Mouse (Mus musculus): Measurements from ENCODE around the gene Gm10638. TPM values are rescaled to one million over a fixed set of nuclear protein-coding genes. Genes with fewer than 3 reads are reported as not detected.

The Gm10638 gene
- 0.94 TPM for polyA plus RNA-seq (2012; fragmentation: generic; extraction: Trizol)
- long read RNA-seq, experiment 1: 0 reads
- long read RNA-seq, experiment 2: 0 reads

- H3ac ChIP-seq (ENCODE audit: control insufficient read depth, insufficient read length, low read depth): peak within 1 kb of the TSS; percentile 95
- no peak for TF ChIP-seq CTCF (IDR thresholded peaks at IDR 0.05; ENCODE audit: control insufficient read depth, insufficient read depth, insufficient read length)
- no peak for TF ChIP-seq MYOD1 (IDR thresholded peaks at IDR 0.05; ENCODE audit: control insufficient read depth, insufficient read length, low read depth)
- TF ChIP-seq FOSL1 (IDR thresholded peaks at IDR 0.05; ENCODE audit: insufficient read depth, low read length, poor library complexity, severe bottlenecking): no peak
- TF ChIP-seq USF1 (IDR thresholded peaks at IDR 0.05; ENCODE audit: low read depth): no peak
- no peak for TF ChIP-seq MYOG (IDR thresholded peaks at IDR 0.05; ENCODE audit: control insufficient read depth, extremely low read depth, insufficient read length)
- TF ChIP-seq CEBPB (IDR thresholded peaks at IDR 0.05; ENCODE audit: low read depth): no peak
- no peak for TF ChIP-seq MAX (IDR thresholded peaks at IDR 0.05)
- H3K79me3 ChIP-seq (ENCODE audit: low read depth): peaks cover 48% of the 10 kb centered on the region
- H3K79me2 ChIP-seq (ENCODE audit: control insufficient read depth, insufficient read depth): peaks cover 53% of the 10 kb centered on the region
- peak within 1 kb of the TSS; percentile 71 for H3K4me3 ChIP-seq (ENCODE audit: insufficient read depth, poor library complexity, severe bottlenecking)
- H3K27me3 ChIP-seq (ENCODE audit: control insufficient read depth, insufficient read depth, insufficient read length): no peaks in the 10 kb centered on the region
- H3K36me3 ChIP-seq (ENCODE audit: control insufficient read depth, insufficient read depth): no peaks in the 10 kb centered on the region
Observed at GRCm38 (mm10) chr8:86745221-86745934, at the start of gene Gm10638, which contains the start of gene Siah1a. Gene Gm10638, plus strand, starts transcription at chr8:86745699. Gene Siah1a, minus strand, starts transcription at chr8:86745934.

- H3K27me3 ChIP-seq (ENCODE audit: control insufficient read depth, insufficient read depth, insufficient read length): no peaks in the 10 kb centered on the region
- TF ChIP-seq MYOG (IDR thresholded peaks at IDR 0.05; ENCODE audit: control insufficient read depth, extremely low read depth, insufficient read length) (no peak), MAX (IDR thresholded peaks at IDR 0.05) (no peak), MYOD1 (IDR thresholded peaks at IDR 0.05; ENCODE audit: control insufficient read depth, insufficient read length, low read depth) (no peak), CEBPB (IDR thresholded peaks at IDR 0.05; ENCODE audit: low read depth) (no peak), CTCF (IDR thresholded peaks at IDR 0.05; ENCODE audit: control insufficient read depth, insufficient read depth, insufficient read length) (no peak), USF1 (IDR thresholded peaks at IDR 0.05; ENCODE audit: low read depth) (no peak), FOSL1 (IDR thresholded peaks at IDR 0.05; ENCODE audit: insufficient read depth, low read length, poor library complexity, severe bottlenecking) (no peak)
- H3K79me2 ChIP-seq (ENCODE audit: control insufficient read depth, insufficient read depth): no peaks in the 10 kb centered on the region
- H3K4me3 ChIP-seq (ENCODE audit: insufficient read depth, poor library complexity, severe bottlenecking): no peak overlapping the region
- H3K36me3 ChIP-seq (ENCODE audit: control insufficient read depth, insufficient read depth): no peaks in the 10 kb centered on the region
- H3K79me3 ChIP-seq (ENCODE audit: low read depth): no peaks in the 10 kb centered on the region
- no peak overlapping the region for H3ac ChIP-seq (ENCODE audit: control insufficient read depth, insufficient read length, low read depth)
Observed at GRCm38 (mm10) chr8:86695703-86696102, 49.8 kb upstream of the Gm10638 start.

GRCm38 (mm10) chr8:86698811-86699421 lies 46.6 kb upstream of the Gm10638 start:
- Histone ChIP-seq H3K79me3 (ENCODE audit: low read depth) (no peaks in the 10 kb centered on the region), H3K79me2 (ENCODE audit: control insufficient read depth, insufficient read depth) (no peaks in the 10 kb centered on the region), H3ac (ENCODE audit: control insufficient read depth, insufficient read length, low read depth) (no peak overlapping the region), H3K27me3 (ENCODE audit: control insufficient read depth, insufficient read depth, insufficient read length) (no peaks in the 10 kb centered on the region), H3K4me3 (ENCODE audit: insufficient read depth, poor library complexity, severe bottlenecking) (no peak overlapping the region), H3K36me3 (ENCODE audit: control insufficient read depth, insufficient read depth) (no peaks in the 10 kb centered on the region)
- TF ChIP-seq MYOD1 (IDR thresholded peaks at IDR 0.05; ENCODE audit: control insufficient read depth, insufficient read length, low read depth): no peak
- no peak for TF ChIP-seq USF1 (IDR thresholded peaks at IDR 0.05; ENCODE audit: low read depth)
- no peak for TF ChIP-seq CEBPB (IDR thresholded peaks at IDR 0.05; ENCODE audit: low read depth)
- TF ChIP-seq MAX (IDR thresholded peaks at IDR 0.05): no peak
- TF ChIP-seq FOSL1 (IDR thresholded peaks at IDR 0.05; ENCODE audit: insufficient read depth, low read length, poor library complexity, severe bottlenecking): no peak
- TF ChIP-seq MYOG (IDR thresholded peaks at IDR 0.05; ENCODE audit: control insufficient read depth, extremely low read depth, insufficient read length): no peak
- no peak for TF ChIP-seq CTCF (IDR thresholded peaks at IDR 0.05; ENCODE audit: control insufficient read depth, insufficient read depth, insufficient read length)

DNA sequence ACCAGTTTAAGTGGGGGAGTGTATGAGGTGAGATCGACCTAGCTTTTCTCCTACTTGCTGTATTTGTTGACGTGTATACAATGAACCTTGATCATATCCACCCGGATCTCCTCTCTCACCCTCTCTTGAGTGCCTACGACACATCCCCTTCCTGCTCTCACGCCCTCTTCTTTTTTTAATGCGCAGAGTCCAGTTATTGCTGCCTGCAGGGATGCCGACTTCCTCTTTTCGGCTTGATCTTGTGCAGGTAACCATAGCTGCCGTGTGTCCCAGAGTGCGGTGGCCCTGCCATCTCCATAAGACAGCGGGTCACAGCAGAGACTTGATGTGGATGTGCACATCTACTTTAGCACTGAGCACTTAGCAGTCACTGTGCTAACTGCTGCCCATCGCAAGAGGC lies 46.0 kb upstream of the Gm10638 start:
- Histone ChIP-seq H3K36me3 (ENCODE audit: control insufficient read depth, insufficient read depth) (no peaks in the 10 kb centered on the region), H3K4me3 (ENCODE audit: insufficient read depth, poor library complexity, severe bottlenecking) (no peak overlapping the region), H3K27me3 (ENCODE audit: control insufficient read depth, insufficient read depth, insufficient read length) (no peaks in the 10 kb centered on the region), H3ac (ENCODE audit: control insufficient read depth, insufficient read length, low read depth) (no peak overlapping the region), H3K79me3 (ENCODE audit: low read depth) (no peaks in the 10 kb centered on the region), H3K79me2 (ENCODE audit: control insufficient read depth, insufficient read depth) (no peaks in the 10 kb centered on the region)
- TF ChIP-seq MAX (IDR thresholded peaks at IDR 0.05) (no peak), MYOD1 (IDR thresholded peaks at IDR 0.05; ENCODE audit: control insufficient read depth, insufficient read length, low read depth) (no peak), CEBPB (IDR thresholded peaks at IDR 0.05; ENCODE audit: low read depth) (no peak), MYOG (IDR thresholded peaks at IDR 0.05; ENCODE audit: control insufficient read depth, extremely low read depth, insufficient read length) (no peak), CTCF (IDR thresholded peaks at IDR 0.05; ENCODE audit: control insufficient read depth, insufficient read depth, insufficient read length) (no peak), FOSL1 (IDR thresholded peaks at IDR 0.05; ENCODE audit: insufficient read depth, low read length, poor library complexity, severe bottlenecking) (no peak), USF1 (IDR thresholded peaks at IDR 0.05; ENCODE audit: low read depth) (no peak)

DNA sequence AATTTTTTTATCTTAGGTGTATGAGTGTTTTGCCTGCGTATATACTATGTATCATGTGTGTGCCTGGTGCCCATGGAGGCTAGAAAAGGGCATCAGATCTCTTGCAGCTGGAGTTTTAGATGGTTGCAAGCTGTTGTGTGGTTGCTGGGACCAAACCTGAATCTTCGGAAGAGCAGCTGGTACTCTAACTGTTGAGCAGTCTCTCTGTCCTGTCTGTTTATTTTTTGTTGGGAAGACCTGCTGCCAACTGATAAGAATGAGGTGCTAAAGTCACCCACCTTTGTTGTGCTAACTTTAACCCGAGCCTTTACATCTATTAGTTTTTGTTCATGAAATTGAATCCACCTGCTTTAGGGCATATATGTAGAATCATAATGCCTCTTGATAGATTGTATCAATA lies 43.0 kb upstream of the Gm10638 start:
- no peak overlapping the region for H3K4me3 ChIP-seq (ENCODE audit: insufficient read depth, poor library complexity, severe bottlenecking)
- H3K36me3 ChIP-seq (ENCODE audit: control insufficient read depth, insufficient read depth): no peaks in the 10 kb centered on the region
- TF ChIP-seq CTCF (IDR thresholded peaks at IDR 0.05; ENCODE audit: control insufficient read depth, insufficient read depth, insufficient read length) (no peak), USF1 (IDR thresholded peaks at IDR 0.05; ENCODE audit: low read depth) (no peak), CEBPB (IDR thresholded peaks at IDR 0.05; ENCODE audit: low read depth) (no peak), MYOD1 (IDR thresholded peaks at IDR 0.05; ENCODE audit: control insufficient read depth, insufficient read length, low read depth) (no peak), FOSL1 (IDR thresholded peaks at IDR 0.05; ENCODE audit: insufficient read depth, low read length, poor library complexity, severe bottlenecking) (no peak), MAX (IDR thresholded peaks at IDR 0.05) (no peak), MYOG (IDR thresholded peaks at IDR 0.05; ENCODE audit: control insufficient read depth, extremely low read depth, insufficient read length) (no peak)
- no peaks in the 10 kb centered on the region for H3K79me2 ChIP-seq (ENCODE audit: control insufficient read depth, insufficient read depth)
- no peaks in the 10 kb centered on the region for H3K27me3 ChIP-seq (ENCODE audit: control insufficient read depth, insufficient read depth, insufficient read length)
- no peak overlapping the region for H3ac ChIP-seq (ENCODE audit: control insufficient read depth, insufficient read length, low read depth)
- no peaks in the 10 kb centered on the region for H3K79me3 ChIP-seq (ENCODE audit: low read depth)
